Mouse (Mus musculus): ENCODE measurements around the gene Hvcn1.
A peak's percentile ranks its signal among the peaks of the same experiment; 100 is the strongest.

GRCm38 (mm10) chr5:122263933-122264905 is 57.6 kb downstream of the Hvcn1 start, which contains the start of gene Tctn1:
- TF ChIP-seq POLR2A (IDR thresholded peaks at IDR 0.05; ENCODE audit: borderline replicate concordance, control insufficient read depth, low read depth, low read length): peak; percentile 55; the same call in 1 of the 2 replicates
- no peak for TF ChIP-seq CTCF (IDR thresholded peaks at IDR 0.05; ENCODE audit: control insufficient read depth, insufficient read depth, low read length)
